Mouse (Mus musculus): ENCODE measurements around the gene Slc12a9.

DNA sequence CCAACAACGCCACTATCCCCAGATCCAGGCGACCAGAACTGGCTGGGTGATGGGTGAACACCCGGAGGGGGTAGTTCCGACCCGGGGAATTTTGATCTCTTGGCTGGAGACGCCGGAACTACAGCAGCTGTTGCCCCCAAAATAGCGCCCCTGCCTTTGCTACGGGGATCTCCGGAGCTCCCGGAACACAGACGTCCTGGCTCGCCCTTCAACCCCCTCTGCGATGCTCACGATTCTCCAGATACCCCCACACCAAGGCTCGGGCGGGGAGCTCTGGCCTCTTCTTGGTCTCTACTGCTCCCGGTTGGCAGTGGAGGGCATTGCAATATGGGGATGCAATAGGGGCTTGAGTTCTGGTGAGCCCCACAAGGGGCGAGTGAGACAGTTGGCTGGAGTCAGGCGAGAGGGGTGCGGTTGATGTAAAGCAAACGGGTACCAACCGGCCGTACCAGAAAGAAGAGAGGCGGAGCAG is 44.4 kb downstream of the Slc12a9 start:
- TF ChIP-seq POLR2A (IDR thresholded peaks at IDR 0.05; ENCODE audit: insufficient read length, low read depth) (no peak), USF1 (IDR thresholded peaks at IDR 0.05; ENCODE audit: low read depth) (no peak), MAX (IDR thresholded peaks at IDR 0.05; ENCODE audit: low read depth) (no peak), MYOG (IDR thresholded peaks at IDR 0.05; ENCODE audit: control insufficient read depth in 1 of 3, insufficient read depth in 1 of 3, insufficient read length in 2 of 3, low read depth in 2 of 3) (peak in 2 of 3 experiments; percentile 56 to 86), POLR2AphosphoS2 (IDR thresholded peaks at IDR 0.05; ENCODE audit: insufficient read length, low read depth) (no peak), TCF12 (IDR thresholded peaks at IDR 0.05; ENCODE audit: insufficient read depth, poor library complexity, severe bottlenecking) (no peak), SRF (IDR thresholded peaks at IDR 0.05; ENCODE audit: control insufficient read depth, insufficient read length, low read depth) (no peak)
